Mouse (Mus musculus): ENCODE results near the gene Dennd1a. TPM values are rescaled to one million over a fixed set of nuclear protein-coding genes. Genes with fewer than 3 reads are reported as not detected.

Gene Dennd1a
- polyA plus RNA-seq, 1 experiment = 36.2 TPM

GRCm38 (mm10) chr2:38235593-38235992 is 51.6 kb downstream of the Dennd1a start:
- 94% methylated on average over 2 of the region's 2 CpGs for WGBS
- TF ChIP-seq POLR2A (IDR thresholded peaks at IDR 0.05; ENCODE audit: low read depth, low read length) = no peak
- no peak for TF ChIP-seq CTCF (conservative IDR thresholded peaks at IDR 0.05; ENCODE audit: insufficient read depth, insufficient read length, low read depth, low read length)
- DNase-seq = no peak
- Histone ChIP-seq H3K4me1 (ENCODE audit: control insufficient read depth, insufficient read depth, low read length) (no peaks in the 10 kb centered on the region), H3K27me3 (replicated peaks; ENCODE audit: control insufficient read depth, insufficient read depth, low read length) (no peaks in the 10 kb centered on the region), H3K4me3 (ENCODE audit: insufficient read depth, low read depth, low read length) (no peak overlapping the region), H3K36me3 (ENCODE audit: control insufficient read depth, insufficient read depth, low read length) (no peaks in the 10 kb centered on the region), H3K27ac (ENCODE audit: insufficient read depth, low read depth, low read length) (no peak overlapping the region)

GRCm38 (mm10) chr2:38229882-38230281 is 57.3 kb downstream of the Dennd1a start:
- H3K4me1 ChIP-seq (ENCODE audit: control insufficient read depth, insufficient read depth, low read length) = peaks cover 8% of the 10 kb centered on the region

GRCm38 (mm10) chr2:38223759-38224158 is 63.4 kb downstream of the Dennd1a start:
- Histone ChIP-seq H3K27ac (ENCODE audit: insufficient read depth, low read depth, low read length) (no peak overlapping the region), H3K4me3 (ENCODE audit: insufficient read depth, low read depth, low read length) (no peak overlapping the region), H3K36me3 (ENCODE audit: control insufficient read depth, insufficient read depth, low read length) (no peaks in the 10 kb centered on the region), H3K27me3 (replicated peaks; ENCODE audit: control insufficient read depth, insufficient read depth, low read length) (no peaks in the 10 kb centered on the region), H3K4me1 (ENCODE audit: control insufficient read depth, insufficient read depth, low read length) (peaks cover 8% of the 10 kb centered on the region)
- peak; percentile 22 for DNase-seq
- TF ChIP-seq POLR2A (IDR thresholded peaks at IDR 0.05; ENCODE audit: low read depth, low read length) = no peak
- TF ChIP-seq CTCF (conservative IDR thresholded peaks at IDR 0.05; ENCODE audit: insufficient read depth, insufficient read length, low read depth, low read length) = no peak
- 53% methylated on average over 2 of the region's 2 CpGs for WGBS

More at GRCm38 (mm10) chr2:38229882-38230281, 57.3 kb downstream of the Dennd1a start:
- TF ChIP-seq CTCF (conservative IDR thresholded peaks at IDR 0.05; ENCODE audit: insufficient read depth, insufficient read length, low read depth, low read length) (no peak), POLR2A (IDR thresholded peaks at IDR 0.05; ENCODE audit: low read depth, low read length) (no peak)
- Histone ChIP-seq H3K27ac (ENCODE audit: insufficient read depth, low read depth, low read length) (no peak overlapping the region), H3K4me3 (ENCODE audit: insufficient read depth, low read depth, low read length) (no peak overlapping the region), H3K36me3 (ENCODE audit: control insufficient read depth, insufficient read depth, low read length) (no peaks in the 10 kb centered on the region), H3K27me3 (replicated peaks; ENCODE audit: control insufficient read depth, insufficient read depth, low read length) (no peaks in the 10 kb centered on the region)
- DNase-seq = no peak
- WGBS = 84% methylated on average over 5 of the region's 5 CpGs

- Histone ChIP-seq H3K27ac (ENCODE audit: insufficient read depth, low read depth, low read length) (no peak overlapping the region), H3K4me1 (ENCODE audit: control insufficient read depth, insufficient read depth, low read length) (peaks cover 7% of the 10 kb centered on the region), H3K27me3 (replicated peaks; ENCODE audit: control insufficient read depth, insufficient read depth, low read length) (no peaks in the 10 kb centered on the region), H3K36me3 (ENCODE audit: control insufficient read depth, insufficient read depth, low read length) (no peaks in the 10 kb centered on the region), H3K4me3 (ENCODE audit: insufficient read depth, low read depth, low read length) (no peak overlapping the region)
- no peak for DNase-seq
- TF ChIP-seq POLR2A (IDR thresholded peaks at IDR 0.05; ENCODE audit: low read depth, low read length) = no peak
- no peak for TF ChIP-seq CTCF (conservative IDR thresholded peaks at IDR 0.05; ENCODE audit: insufficient read depth, insufficient read length, low read depth, low read length)
These were observed 65.7 kb downstream of the Dennd1a start for GRCm38 (mm10) chr2:38221461-38221860.

GRCm38 (mm10) chr2:38220687-38221435 is 66.3 kb downstream of the Dennd1a start:
- no peaks in the 10 kb centered on the region for H3K27me3 ChIP-seq (replicated peaks; ENCODE audit: control insufficient read depth, insufficient read depth, low read length)
- no peak overlapping the region for H3K27ac ChIP-seq (ENCODE audit: insufficient read depth, low read depth, low read length)
- 59% methylated on average over 4 of the region's 4 CpGs for WGBS
- peaks cover 3% of the 10 kb centered on the region; the same call in 1 of the 2 replicates for H3K4me1 ChIP-seq (ENCODE audit: control insufficient read depth, insufficient read depth, low read length)
- no peak for DNase-seq
- H3K4me3 ChIP-seq (ENCODE audit: insufficient read depth, low read depth, low read length) = no peak overlapping the region
- H3K36me3 ChIP-seq (ENCODE audit: control insufficient read depth, insufficient read depth, low read length) = no peaks in the 10 kb centered on the region
- TF ChIP-seq POLR2A (IDR thresholded peaks at IDR 0.05; ENCODE audit: low read depth, low read length) (no peak), CTCF (conservative IDR thresholded peaks at IDR 0.05; ENCODE audit: insufficient read depth, insufficient read length, low read depth, low read length) (no peak)

GRCm38 (mm10) chr2:38219666-38220065 is 67.5 kb downstream of the Dennd1a start:
- H3K36me3 ChIP-seq (ENCODE audit: control insufficient read depth, insufficient read depth, low read length) = no peaks in the 10 kb centered on the region
- DNase-seq = no peak
- H3K27me3 ChIP-seq (replicated peaks; ENCODE audit: control insufficient read depth, insufficient read depth, low read length) = no peaks in the 10 kb centered on the region
- H3K4me3 ChIP-seq (ENCODE audit: insufficient read depth, low read depth, low read length) = no peak overlapping the region
- no peak for TF ChIP-seq CTCF (conservative IDR thresholded peaks at IDR 0.05; ENCODE audit: insufficient read depth, insufficient read length, low read depth, low read length)
- TF ChIP-seq POLR2A (IDR thresholded peaks at IDR 0.05; ENCODE audit: low read depth, low read length) = no peak
- no peak overlapping the region for H3K27ac ChIP-seq (ENCODE audit: insufficient read depth, low read depth, low read length)
- H3K4me1 ChIP-seq (ENCODE audit: control insufficient read depth, insufficient read depth, low read length) = peaks cover 3% of the 10 kb centered on the region; the same call in 1 of the 2 replicates
- 99% methylated on average over 2 of the region's 2 CpGs for WGBS

GRCm38 (mm10) chr2:38213041-38213440 is 74.1 kb downstream of the Dennd1a start:
- TF ChIP-seq POLR2A (IDR thresholded peaks at IDR 0.05; ENCODE audit: low read depth, low read length) = no peak
- TF ChIP-seq CTCF (conservative IDR thresholded peaks at IDR 0.05; ENCODE audit: insufficient read depth, insufficient read length, low read depth, low read length) = no peak
- WGBS = 100% methylated on average over 1 of the region's 1 CpGs

More at GRCm38 (mm10) chr2:38213041-38213440, 74.1 kb downstream of the Dennd1a start:
- Histone ChIP-seq H3K4me3 (ENCODE audit: insufficient read depth, low read depth, low read length) (no peak overlapping the region), H3K36me3 (ENCODE audit: control insufficient read depth, insufficient read depth, low read length) (no peaks in the 10 kb centered on the region), H3K27ac (ENCODE audit: insufficient read depth, low read depth, low read length) (no peak overlapping the region), H3K27me3 (replicated peaks; ENCODE audit: control insufficient read depth, insufficient read depth, low read length) (no peaks in the 10 kb centered on the region), H3K4me1 (ENCODE audit: control insufficient read depth, insufficient read depth, low read length) (0 out of 2 replicates have a peak, but pooled peaks cover 3% of the 10 kb centered on the region)
- DNase-seq = no peak
